Mouse (Mus musculus) kidney, postnatal 10 days (tissue): ENCODE results near the gene Gm10721.
"Not testable (repeated sequence)": the region's sequence is repeated elsewhere in the genome, so short reads cannot be mapped to it uniquely, and the experiment has no call there.

ENCODE experiments used
- DNase-seq: peaks from one replicate; pipeline ENCODE4 v3.0.0; 2021; ENCODE audit warnings: mixed read lengths

The Gm10721 gene

DNA sequence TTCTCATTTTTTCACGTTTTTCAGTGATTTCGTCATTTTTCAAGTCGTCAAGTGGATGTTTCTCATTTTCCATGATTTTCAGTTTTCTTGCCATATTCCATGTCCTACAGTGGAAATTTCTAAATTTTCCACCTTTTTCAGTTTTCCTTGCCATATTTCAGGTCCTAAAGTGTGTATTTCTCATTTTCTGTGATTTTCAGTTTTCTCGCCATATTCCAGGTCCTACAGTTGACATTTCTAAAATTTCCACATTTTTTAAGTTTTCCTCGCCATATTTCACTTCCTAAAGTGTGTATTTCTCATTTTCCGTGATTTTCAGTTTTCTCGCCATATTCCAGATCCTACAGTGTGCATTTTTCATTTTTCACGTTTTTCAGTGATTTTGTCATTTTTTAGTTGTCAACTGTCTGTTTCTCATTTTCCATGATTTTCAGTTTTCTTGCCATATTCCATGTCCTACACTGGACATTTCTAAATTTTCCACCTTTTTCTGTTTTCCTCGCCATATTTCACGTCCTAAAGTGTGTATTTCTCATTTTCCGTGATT is at the start of gene Gm10721:
TSS of gene Gm10721 (plus strand) at position 408 of the 547 bp plus-strand sequence.
- not testable (repeated sequence) for DNase-seq

GRCm38 (mm10) chr9:3000445-3000972 is 12.4 kb upstream of the Gm10721 start, which contains the start of gene Gm10722:
TSS of gene Gm10722 (plus strand) at chr9:3000922.
- not testable (repeated sequence) for DNase-seq

GRCm38 (mm10) chr9:3001006-3001405 is 11.9 kb upstream of the Gm10721 start:
- not testable (repeated sequence) for DNase-seq

DNA sequence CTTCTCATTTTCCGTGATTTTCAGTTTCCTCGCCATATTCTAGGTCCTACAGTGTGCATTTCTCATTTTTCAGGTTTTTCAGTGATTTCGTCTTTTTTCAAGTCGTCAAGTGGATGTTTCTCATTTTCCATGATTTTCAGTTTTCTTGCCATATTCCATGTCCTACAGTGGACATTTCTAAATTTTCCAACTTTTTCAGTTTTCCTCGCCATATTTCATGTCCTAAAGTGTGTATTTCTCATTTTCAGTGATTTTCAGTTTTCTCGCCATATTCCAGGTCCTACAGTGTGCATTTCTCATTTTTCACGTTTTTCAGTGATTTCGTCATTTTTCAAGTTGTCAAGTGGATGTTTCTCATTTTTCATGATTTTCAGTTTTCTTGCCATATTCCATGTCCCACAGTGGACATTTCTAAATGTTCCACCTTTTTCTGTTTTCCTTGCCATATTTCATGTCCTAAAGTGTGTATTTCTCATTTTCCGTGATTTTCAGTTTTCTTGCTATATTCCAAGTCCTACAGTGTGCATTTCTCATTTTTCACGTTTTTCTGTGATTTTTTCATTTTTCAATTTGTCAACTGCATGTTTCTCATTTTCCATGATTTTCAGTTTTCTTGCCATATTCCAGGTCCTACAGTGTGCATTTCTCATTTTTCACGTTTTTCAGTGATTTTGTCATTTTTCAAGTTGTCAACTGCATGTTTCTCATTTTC is 10.8 kb upstream of the Gm10721 start:
- DNase-seq, result peak; percentile 97

- not testable (repeated sequence) for DNase-seq
Observed at GRCm38 (mm10) chr9:3002794-3003396, 10.0 kb upstream of the Gm10721 start, which contains the start of gene Gm11168. TSS of gene Gm11168 (plus strand) at chr9:3003346.

- DNase-seq, result not testable (repeated sequence)
Observed at GRCm38 (mm10) chr9:3006179-3006578, 6.8 kb upstream of the Gm10721 start.

- not testable (repeated sequence) for DNase-seq
Observed at GRCm38 (mm10) chr9:3006636-3007035, 6.3 kb upstream of the Gm10721 start.

DNA sequence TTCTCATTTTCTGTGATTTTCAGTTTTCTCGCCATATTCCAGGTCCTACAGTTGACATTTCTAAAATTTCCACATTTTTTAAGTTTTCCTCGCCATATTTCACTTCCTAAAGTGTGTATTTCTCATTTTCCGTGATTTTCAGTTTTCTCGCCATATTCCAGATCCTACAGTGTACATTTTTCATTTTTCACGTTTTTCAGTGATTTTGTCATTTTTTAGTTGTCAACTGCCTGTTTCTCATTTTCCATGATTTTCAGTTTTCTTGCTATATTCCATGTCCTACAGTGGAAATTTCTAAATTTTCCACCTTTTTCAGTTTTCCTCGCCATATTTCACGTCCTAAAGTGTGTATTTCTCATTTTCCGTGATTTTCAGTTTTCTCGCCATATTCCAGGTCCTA is 5.7 kb upstream of the Gm10721 start:
- DNase-seq, result not testable (repeated sequence)

DNA sequence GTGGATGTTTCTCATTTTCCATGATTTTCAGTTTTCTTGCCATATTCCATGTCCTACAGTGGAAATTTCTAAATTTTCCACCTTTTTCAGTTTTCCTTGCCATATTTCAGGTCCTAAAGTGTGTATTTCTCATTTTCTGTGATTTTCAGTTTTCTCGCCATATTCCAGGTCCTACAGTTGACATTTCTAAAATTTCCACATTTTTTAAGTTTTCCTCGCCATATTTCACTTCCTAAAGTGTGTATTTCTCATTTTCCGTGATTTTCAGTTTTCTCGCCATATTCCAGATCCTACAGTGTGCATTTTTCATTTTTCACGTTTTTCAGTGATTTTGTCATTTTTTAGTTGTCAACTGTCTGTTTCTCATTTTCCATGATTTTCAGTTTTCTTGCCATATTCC is 3.6 kb upstream of the Gm10721 start:
- not testable (repeated sequence) for DNase-seq

GRCm38 (mm10) chr9:3012054-3012621 is 802 bp upstream of the Gm10721 start:
- not testable (repeated sequence) for DNase-seq

DNA sequence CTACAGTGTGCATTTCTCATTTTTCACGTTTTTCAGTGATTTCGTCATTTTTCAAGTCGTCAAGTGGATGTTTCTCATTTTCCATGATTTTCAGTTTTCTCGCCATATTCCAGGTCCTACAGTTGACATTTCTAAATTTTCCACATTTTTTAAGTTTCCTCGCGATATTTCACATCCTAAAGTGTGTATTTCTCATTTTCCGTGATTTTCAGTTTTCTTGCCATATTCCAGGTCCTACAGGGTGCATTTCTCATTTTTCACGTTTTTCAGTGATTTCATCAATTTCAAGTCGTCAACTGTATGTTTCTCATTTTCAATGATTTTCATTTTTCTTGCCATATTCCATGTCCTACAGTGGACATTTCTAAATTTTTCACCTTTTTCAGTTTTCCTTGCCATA is 2.4 kb downstream of the Gm10721 start, which contains the start of gene Gm10720:
TSS of gene Gm10720 (plus strand) at position 301 of the 400 bp plus-strand sequence.
- DNase-seq, result not testable (repeated sequence)

DNA sequence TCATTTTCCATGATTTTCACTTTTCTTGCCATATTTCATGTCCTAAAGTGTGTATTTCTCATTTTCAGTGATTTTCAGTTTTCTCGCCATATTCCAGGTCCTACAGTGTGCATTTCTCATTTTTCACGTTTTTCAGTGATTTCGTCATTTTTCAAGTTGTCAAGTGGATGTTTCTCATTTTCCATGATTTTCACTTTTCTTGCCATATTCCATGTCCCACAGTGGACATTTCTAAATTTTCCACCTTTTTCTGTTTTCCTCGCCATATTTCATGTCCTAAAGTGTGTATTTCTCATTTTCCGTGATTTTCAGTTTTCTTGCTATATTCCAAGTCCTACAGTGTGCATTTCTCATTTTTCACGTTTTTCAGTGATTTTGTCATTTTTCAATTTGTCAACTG is 3.0 kb downstream of the Gm10721 start:
- not testable (repeated sequence) for DNase-seq

GRCm38 (mm10) chr9:3017108-3017507 is 4.2 kb downstream of the Gm10721 start, which contains the start of gene Gm10719:
TSS of gene Gm10719 (plus strand) at chr9:3017408.
- DNase-seq, result not testable (repeated sequence)

- DNase-seq, result peak; percentile 99
Observed at GRCm38 (mm10) chr9:3018944-3019343, 6.0 kb downstream of the Gm10721 start.

DNA sequence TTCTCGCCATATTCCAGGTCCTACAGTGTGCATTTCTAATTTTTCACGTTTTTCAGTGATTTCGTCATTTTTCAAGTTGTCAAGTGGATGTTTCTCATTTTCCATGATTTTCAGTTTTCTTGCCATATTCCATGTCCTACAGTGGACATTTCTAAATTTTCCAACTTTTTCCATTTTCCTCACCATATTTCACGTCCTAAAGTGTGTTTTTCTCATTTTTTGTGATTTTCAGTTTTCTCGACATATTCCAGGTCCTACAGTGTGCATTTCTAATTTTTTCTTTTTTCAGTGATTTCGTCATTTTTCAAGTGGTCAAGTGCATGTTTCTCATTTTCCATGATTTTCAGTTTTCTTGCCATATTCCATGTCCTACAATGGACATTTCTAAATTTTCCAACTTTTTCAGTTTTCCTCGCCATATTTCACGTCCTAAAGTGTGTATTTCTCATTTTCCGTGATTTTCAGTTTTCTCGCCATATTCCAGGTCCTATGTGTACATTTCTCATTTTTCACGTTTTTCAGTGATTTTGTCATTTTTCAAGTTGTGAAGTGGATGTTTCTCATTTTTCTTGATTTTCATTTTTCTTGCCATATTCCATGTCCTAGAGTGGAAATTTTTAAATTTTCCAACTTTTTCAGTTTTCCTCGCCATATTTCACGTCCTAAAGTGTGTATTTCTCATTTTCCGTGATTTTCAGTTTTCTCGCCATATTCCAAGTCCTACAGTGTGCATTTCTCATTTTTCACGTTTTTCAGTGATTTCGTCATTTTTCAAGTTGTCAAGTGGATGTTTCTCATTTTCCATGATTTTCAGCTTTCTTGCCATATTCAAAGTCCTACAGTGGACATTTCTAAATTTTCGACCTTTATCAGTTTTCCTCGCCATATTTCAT is 7.1 kb downstream of the Gm10721 start:
- DNase-seq, result peak; percentile 61

DNA sequence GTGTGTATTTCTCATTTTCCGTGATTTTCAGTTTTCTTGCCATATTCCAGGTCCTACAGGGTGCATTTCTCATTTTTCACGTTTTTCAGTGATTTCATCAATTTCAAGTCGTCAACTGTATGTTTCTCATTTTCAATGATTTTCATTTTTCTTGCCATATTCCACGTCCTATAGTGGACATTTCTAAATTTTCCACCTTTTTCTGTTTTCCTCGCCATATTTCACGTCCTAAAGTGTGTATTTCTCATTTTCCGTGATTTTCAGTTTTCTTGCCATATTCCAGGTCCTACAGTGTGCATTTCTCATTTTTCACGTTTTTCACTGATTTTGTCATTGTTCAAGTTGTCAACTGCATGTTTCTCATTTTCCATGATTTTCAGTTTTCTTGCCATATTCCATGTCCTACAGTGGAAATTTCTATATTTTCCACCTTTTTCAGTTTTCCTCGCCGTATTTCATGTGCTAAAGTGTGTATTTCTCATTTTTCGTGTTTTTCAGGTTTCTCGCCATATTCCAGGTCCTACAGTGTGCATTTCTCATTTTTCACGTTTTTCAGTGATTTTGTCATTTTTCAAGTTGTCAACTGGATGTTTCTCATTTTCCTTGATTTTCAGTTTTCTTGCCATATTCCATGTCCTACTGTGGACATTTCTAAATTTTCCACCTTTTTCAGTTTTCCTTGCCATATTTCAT is 9.5 kb downstream of the Gm10721 start:
- DNase-seq, result not testable (repeated sequence)

- DNase-seq, result not testable (repeated sequence)
Observed at GRCm38 (mm10) chr9:3023312-3023984, 10.5 kb downstream of the Gm10721 start, which contains the start of gene Gm10718. TSS of gene Gm10718 (plus strand) at chr9:3023547.

- DNase-seq, result not testable (repeated sequence)
Observed at GRCm38 (mm10) chr9:3023985-3024648, 11.2 kb downstream of the Gm10721 start.

DNA sequence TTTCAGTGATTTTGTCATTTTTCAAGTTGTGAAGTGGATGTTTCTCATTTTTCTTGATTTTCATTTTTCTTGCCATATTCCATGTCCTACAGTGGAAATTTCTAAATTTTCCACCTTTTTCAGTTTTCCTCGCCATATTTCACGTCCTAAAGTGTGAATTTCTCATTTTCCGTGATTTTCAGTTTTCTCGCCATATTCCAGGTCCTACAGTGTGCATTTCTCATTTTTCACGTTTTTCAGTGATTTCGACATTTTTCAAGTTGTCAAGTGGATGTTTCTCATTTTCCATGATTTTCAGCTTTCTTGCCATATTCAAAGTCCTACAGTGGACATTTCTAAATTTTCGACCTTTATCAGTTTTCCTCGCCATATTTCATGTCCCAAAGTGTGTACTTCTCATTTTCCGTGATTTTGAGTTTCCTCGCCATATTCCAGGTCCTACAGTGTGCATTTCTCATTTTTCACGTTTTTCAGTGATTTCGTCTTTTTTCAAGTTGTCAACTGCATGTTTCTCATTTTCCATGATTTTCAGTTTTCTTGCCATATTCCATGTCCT is 12.1 kb downstream of the Gm10721 start, which contains the start of gene Gm10717:
TSS of gene Gm10717 (plus strand) at position 506 of the 556 bp plus-strand sequence.
- DNase-seq, result not testable (repeated sequence)
